Mouse (Mus musculus) cortical plate, adult 2 months (tissue): ENCODE measurements around the gene Ppp1r9b. TPM values are rescaled to one million over a fixed set of nuclear protein-coding genes. Genes with fewer than 3 reads are reported as not detected.
A peak's percentile ranks its signal among the peaks of the same experiment; 100 is the strongest.

Experiments used
- H3K27ac ChIP-seq: fragments of 200-500 bp; 2 replicates; pipeline ENCODE4 v1.5.1; 2012; ENCODE audit warnings: low read length, control low read depth, inconsistent platforms; ENCODE audit not compliant: insufficient read depth
- H3K4me1 ChIP-seq: fragments of 200-500 bp; 2 replicates; pipeline ENCODE4 v1.6.1; 2011; ENCODE audit warnings: low read length; ENCODE audit not compliant: control insufficient read depth, insufficient read depth
- H3K4me3 ChIP-seq: fragments of 200-500 bp; 2 replicates; pipeline ENCODE4 v1.5.1; 2011; ENCODE audit warnings: mild to moderate bottlenecking, low read length, control low read depth; ENCODE audit not compliant: insufficient read depth
- CTCF ChIP-seq: fragments of 200-500 bp; IDR thresholded peaks from 2 replicates; pipeline ENCODE4 v1.5.1; 2011; ENCODE audit warnings: mild to moderate bottlenecking, control low read depth, low read length; ENCODE audit not compliant: insufficient read depth; ENCODE audit errors: extremely low read depth
- POLR2A ChIP-seq: fragments of 200-500 bp; IDR thresholded peaks from 2 replicates; pipeline ENCODE4 v1.6.1; 2011; ENCODE audit warnings: mild to moderate bottlenecking, low read length, control low read depth; ENCODE audit not compliant: insufficient read depth; ENCODE audit errors: extremely low read depth
- polyA plus RNA-seq: library from polyadenylated mRNA; depleted of rRNA; stranded (reverse); fragments of >200 nt; gene quantifications from 2 replicates; pipeline ENCODE4 v1.2.3, GENCODE M21; 2012

Gene Ppp1r9b
- polyA plus RNA-seq, 1 experiment = 284 TPM

DNA sequence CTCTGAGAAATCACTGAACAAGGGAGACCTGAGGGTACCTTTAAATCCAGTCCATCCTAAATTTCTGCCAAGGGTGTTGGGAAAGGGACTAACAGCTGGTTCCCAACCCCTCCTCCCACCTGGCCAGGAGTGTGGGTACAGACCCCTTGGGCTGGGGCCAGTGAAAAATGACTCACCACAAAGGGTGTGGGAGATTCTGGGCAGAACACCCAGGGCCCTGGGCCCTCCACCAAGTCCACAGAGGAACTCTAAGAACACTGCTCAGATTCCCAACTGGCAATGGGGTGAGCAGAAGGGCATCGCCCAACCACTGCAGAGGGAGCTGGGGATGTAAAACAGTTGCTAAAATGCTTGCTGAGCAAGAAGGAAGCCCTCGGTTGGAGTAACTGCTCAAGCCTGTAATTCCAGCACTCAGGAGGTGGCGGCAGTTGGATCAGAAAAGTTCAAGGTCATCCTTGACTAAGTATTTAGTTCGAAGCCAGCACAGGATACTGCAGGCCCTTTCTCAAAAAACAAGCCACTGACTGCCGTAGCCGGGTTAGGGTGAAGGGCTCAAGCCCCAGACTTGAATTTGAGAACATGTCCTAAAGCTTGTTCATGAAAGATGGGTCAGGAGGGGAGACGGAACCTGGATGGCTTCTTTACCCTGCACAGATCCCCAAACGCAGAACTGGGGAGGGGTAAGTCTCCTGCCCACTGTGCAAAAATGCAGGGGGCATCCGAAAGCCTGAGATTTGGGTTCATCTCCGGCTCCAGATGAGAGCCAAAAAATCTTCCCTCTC is 1.9 kb upstream of the Ppp1r9b start:
- H3K4me1 ChIP-seq = peaks cover 8% of the 10 kb centered on the region; the same call in 1 of the 2 replicates
- TF ChIP-seq CTCF (no peak), POLR2A (no peak)
- peak overlapping the region; percentile 53 for H3K4me3 ChIP-seq
- H3K27ac ChIP-seq = peak overlapping the region; percentile 80

GRCm38 (mm10) chr11:94989562-94990017 is 1.2 kb upstream of the Ppp1r9b start:
- TF ChIP-seq CTCF = no peak
- TF ChIP-seq POLR2A = peak; percentile 40; the same call in 1 of the 2 replicates
- Histone ChIP-seq H3K4me1 (peaks cover 9% of the 10 kb centered on the region; the same call in 1 of the 2 replicates), H3K27ac (peak overlapping the region; percentile 82), H3K4me3 (peak overlapping the region; percentile 53)

- peaks cover 12% of the 10 kb centered on the region; the same call in 1 of the 2 replicates for H3K4me1 ChIP-seq
- peak overlapping the region; percentile 53 for H3K4me3 ChIP-seq
- H3K27ac ChIP-seq = peak overlapping the region; percentile 82
- TF ChIP-seq CTCF = no peak
- no peak for TF ChIP-seq POLR2A
Observed at GRCm38 (mm10) chr11:94990102-94990748, 610 bp upstream of the Ppp1r9b start.

GRCm38 (mm10) chr11:94991641-94992479 is 1.0 kb downstream of the Ppp1r9b start:
- H3K4me1 ChIP-seq = peaks cover 16% of the 10 kb centered on the region
- no peak for TF ChIP-seq POLR2A
- no peak for TF ChIP-seq CTCF
- peak overlapping the region; percentile 49 for H3K4me3 ChIP-seq
- H3K27ac ChIP-seq = peak overlapping the region; percentile 72

- H3K27ac ChIP-seq = peak overlapping the region; percentile 72
- peaks cover 16% of the 10 kb centered on the region for H3K4me1 ChIP-seq
- H3K4me3 ChIP-seq = peak overlapping the region; percentile 49
- no peak for TF ChIP-seq CTCF
- TF ChIP-seq POLR2A = no peak
Observed at GRCm38 (mm10) chr11:94992480-94992753, 1.6 kb downstream of the Ppp1r9b start.

GRCm38 (mm10) chr11:94992754-94993606 is 2.1 kb downstream of the Ppp1r9b start:
- Histone ChIP-seq H3K4me3 (peak overlapping the region; percentile 49), H3K4me1 (peaks cover 21% of the 10 kb centered on the region), H3K27ac (peak overlapping the region; percentile 72)
- TF ChIP-seq POLR2A = 0 out of 2 replicates have a peak, but pooled peaks have one; percentile 10
- TF ChIP-seq CTCF = no peak

- peaks cover 17% of the 10 kb centered on the region for H3K4me1 ChIP-seq
- peak overlapping the region; percentile 23; the same call in 1 of the 2 replicates for H3K27ac ChIP-seq
- TF ChIP-seq POLR2A (no peak), CTCF (no peak)
- H3K4me3 ChIP-seq = peak overlapping the region; percentile 49
Observed at GRCm38 (mm10) chr11:94994208-94994814, 3.5 kb downstream of the Ppp1r9b start.

- Histone ChIP-seq H3K4me3 (peak overlapping the region; percentile 49), H3K27ac (no peak overlapping the region), H3K4me1 (peaks cover 16% of the 10 kb centered on the region)
- TF ChIP-seq CTCF (no peak), POLR2A (no peak)
Observed at GRCm38 (mm10) chr11:94994947-94995772, 4.3 kb downstream of the Ppp1r9b start.
